Mouse (Mus musculus) layer of hippocampus, adult 9-11 months (tissue): ENCODE data around the gene 9530077C05Rik.

Experiments
- DNase-seq: peaks from one replicate; pipeline ENCODE4 v3.0.0; 2022

The 9530077C05Rik gene

DNA sequence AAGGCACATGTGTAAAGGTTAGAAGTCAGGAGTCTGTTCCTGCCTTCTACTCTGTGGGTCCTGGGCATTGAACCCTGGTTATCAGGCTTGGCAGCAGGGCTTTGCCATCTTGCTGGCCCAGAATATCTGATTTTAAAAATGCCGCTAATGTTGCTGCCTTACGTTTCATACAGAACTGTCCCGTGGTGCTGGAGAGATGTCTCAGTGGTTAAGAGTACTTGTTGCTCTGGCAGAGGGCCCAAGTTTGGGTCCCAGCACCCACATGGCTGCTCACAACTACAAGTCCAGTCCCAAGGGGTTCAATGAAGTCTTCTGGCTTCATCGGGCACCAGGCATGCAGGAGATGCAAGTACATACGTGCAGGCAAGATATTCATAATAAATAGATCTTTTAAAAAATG, 54.9 kb downstream of the 9530077C05Rik start:
- no peak for DNase-seq

DNA sequence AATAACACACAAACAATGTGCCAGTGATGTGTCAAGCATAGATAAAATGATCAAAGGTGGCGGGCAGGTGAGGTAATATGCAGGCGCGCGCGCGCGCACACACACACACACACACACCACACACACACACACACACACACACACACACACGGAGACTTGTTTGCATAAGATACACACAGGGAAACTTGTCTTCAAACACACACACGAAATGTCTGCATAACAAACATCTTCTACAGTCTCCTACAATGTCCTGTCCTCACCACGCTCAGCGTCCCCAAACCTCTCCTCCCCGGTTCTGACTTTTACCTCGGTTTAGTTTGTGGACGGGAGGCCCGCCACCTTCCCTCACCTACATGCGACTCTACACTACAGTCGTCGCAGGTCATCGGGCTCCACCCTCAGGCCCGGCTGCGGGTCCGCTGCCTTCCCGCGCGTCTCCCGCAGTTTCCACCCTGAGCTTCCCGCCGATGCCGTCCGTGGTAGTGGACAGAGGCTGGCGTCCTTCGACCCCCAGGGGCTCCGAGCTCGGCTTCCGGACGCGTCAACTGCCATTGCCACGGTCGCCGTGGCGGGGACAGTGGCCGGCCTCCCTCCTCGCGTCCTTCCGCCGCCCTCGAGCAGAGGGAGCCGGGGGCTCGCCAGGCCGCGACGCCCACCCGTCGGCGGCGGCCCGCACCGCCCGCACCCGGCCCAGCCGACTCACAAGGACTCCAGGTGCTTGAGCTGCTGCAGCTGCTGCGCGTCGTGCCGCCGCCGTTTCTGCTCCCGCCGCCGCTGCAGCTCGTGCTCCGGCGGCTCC, 56.3 kb downstream of the 9530077C05Rik start:
- peak; percentile 23 for DNase-seq

DNA sequence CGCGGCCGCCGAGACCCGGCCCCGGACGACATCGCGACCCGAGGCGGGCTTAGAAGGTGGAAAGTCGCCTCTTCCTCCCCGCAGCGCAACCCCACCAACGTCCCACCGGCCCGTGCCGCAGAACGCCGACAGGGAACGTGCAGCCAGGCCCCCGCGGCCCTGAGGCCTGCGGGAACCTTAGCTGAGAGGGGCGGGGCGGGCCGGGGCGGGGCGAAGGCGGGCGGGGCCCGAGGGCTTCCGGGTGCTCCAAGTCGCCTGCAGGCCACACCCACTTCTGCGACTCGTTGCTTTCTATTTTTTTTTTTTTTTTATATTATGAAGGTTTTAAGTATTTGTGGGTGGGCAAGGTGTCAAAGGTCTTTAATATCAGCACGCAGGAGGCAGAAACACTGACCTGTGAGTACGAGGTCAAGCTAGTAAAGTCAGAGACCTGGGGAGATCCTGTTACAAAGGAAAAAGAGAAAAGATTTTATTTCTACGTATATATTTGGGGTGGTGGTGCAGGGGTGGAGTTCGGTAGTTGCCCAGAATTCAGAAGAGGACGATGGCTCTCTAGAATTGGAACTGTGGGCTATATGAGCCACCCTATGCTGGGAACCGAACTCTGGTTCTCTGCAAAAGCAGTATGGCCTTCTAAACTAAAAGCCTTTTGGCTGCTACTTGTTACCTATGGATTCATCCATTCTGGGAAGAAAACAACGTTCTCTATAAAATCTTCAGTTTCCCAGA, 57.0 kb downstream of the 9530077C05Rik start:
- peak; percentile 38 for DNase-seq

GRCm38 (mm10) chr9:22468899-22469259, 57.6 kb downstream of the 9530077C05Rik start:
- DNase-seq = no peak

GRCm38 (mm10) chr9:22469643-22470042, 58.3 kb downstream of the 9530077C05Rik start, which contains the start of gene Rp9:
Gene Rp9 (minus strand): TSS chr9:22469743.
- no peak for DNase-seq

DNA sequence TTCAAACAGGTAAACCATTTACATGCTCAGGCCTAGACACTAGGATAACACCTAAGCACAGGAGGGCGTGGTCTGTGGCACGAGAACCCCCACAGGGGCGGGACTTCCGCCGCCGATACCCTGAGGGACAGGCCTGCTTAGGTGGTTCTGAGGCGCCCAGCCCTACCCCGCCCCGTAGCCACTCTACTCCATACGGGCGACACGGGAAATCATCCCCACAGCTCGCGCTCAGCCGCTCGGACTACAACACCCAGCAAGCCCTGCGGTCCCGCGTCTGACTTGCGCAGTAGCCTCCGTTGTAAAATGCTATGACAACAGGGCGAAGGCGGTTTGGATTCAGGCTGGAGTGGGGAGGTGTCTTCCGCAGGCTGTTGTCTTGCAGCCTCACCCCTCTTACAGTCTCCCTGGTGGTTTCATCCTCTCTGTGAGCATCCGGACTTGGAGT, 64.1 kb downstream of the 9530077C05Rik start, which contains the start of gene Bbs9:
Bbs9 (plus strand) TSS at position 292 of the 445 bp plus-strand sequence.
- peak; percentile 97 for DNase-seq

DNA sequence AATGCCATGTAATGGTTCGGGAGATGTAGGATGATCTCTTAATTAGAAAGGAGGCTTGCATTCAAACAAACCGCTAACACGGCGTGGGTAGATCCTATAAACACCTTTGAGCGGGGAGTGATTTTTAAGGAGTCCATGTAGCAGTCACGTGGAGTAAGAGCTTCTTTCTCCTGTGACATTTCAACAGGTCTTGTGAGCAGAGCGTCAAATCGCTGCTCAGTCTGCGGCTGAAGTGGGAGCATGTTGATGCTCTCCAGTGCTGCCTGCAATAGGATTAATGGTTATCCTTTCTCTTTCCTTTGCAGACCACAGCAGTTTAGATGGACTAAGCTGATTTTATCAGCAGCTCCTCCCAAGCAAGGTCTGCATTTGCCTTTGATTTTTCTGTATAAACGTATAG, 65.0 kb downstream of the 9530077C05Rik start:
- DNase-seq = no peak

DNA sequence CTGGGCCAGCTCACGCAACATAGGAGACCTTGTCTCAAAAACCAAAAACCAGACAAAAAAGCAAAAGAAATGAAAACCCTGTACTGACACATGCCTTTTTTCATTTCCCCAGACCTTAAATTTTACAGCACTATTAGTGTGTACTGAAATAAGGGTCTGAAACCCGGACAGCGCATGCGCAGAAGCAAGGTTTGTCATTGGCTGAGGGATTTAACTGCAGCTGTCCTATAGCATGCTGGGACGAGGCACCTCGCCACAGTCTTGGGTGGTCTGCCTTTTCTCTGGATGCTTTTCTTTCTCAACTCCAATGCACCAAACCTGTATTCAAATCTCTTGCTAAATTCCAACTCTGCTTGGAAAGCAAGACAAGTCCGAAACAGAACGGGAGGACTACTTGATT, 67.6 kb downstream of the 9530077C05Rik start:
- DNase-seq = no peak

DNA sequence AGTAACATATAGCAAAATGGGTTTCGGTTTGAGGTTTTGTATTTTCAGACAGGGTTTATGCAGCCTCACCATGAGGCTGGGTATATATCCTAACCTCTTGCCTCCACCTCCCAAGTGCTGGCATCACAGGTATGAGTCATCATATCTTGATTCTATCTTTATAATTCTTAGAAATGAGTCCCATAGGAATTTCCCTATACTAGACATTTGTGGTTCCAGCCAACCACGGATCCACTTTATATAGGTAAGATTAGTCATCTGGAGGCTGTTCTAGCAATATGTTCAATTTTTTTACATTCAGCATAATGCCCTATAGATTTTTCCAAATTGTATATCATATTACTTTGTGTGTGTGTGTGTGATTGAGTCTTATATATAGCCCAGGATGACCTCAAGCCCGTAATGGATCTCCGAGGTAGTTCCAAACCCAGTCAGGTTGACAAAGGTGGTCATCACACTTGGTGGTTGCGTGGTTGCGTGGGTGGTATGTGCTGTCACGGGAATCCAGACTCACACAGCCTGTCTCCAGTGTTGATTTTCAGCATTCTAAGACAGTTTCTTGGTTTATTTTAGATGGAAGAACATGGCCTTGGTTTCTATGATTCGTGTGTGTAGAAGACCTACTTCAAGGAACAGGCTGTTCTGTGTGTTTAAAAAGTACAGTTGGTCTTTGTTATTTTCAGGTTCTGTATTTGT, 72.7 kb downstream of the 9530077C05Rik start:
- no peak for DNase-seq

DNA sequence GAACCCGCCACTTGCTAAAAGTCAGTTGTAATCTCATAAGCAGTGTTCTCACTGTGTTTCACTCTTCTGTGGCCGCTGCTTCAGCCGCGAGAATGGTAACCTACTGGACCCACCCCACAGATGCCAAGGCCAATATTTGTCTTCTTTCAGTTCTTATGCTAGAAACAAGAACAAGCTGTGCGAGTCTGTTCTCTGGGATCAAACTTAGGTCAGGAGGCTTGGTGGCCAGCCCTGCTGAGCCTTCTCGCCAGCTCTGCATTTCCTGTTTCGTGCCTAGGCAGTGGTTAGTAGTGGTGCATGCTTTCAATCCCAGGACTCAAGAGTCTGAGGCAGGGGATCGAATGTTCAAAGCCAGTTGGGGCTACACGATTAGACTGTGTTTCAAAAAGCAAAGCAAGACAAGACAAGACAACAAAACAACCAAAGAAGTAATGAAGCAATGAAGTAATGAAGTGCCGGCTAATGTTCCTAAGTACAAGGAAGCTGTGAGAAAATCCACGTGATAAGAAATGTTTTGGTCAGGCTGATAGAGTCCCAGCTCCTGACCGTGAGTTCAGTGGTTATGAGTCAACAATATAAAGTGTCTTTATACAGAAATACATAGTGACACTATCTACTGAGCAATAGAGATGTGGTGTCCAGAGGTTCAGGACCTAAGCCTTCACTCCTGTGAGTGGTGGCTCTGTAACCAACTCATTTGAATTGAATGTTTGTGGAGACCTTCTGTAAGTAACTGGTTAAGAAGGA, 73.4 kb downstream of the 9530077C05Rik start:
- DNase-seq = no peak

- no peak for DNase-seq
Observed at GRCm38 (mm10) chr9:22486211-22486610, 74.9 kb downstream of the 9530077C05Rik start.

GRCm38 (mm10) chr9:22488963-22489362, 77.7 kb downstream of the 9530077C05Rik start:
- DNase-seq = no peak
